In the genomic region with DNA sequence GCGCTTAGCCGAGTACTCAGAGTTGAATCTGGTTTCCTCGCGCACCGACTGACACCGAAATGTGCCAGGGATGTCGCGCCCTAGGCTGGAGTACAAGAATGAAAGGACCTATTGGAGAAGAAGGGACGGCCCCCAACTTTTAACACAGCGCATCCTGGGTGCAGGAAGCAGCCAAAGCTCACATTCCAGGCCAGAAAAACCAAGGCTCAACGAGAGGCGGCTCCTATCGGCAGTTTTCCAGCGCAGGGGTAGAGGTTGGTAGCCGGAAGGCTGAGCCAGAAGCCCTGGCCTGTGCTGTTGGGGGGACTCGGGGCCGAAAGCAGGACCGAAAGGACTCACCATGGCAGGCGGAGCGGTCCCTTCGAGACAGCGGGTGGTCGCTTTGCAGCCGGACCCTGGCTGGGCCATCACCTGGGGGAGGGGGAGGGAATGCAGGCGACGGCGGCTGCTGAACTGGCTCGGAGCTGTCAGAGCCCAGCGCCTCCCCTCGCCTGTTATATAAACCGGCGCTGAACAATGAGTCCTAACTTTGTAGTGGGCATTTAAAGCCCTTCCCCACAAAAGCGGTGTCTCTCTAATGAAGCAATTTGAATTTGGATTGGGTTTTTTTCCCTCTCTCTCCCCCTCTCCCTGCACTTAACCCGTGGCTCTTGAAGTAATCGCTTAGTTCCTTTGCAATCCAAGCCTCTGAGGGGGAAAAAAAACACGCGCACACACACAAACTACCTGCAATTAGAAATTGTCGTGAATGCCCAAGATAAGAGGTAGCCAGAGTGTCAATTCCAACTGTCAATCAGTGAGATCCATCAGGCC, we compare ENCODE assay signal across 9 mouse cellular contexts. TPM values are rescaled to one million over a fixed set of nuclear protein-coding genes. Genes with fewer than 3 reads are reported as not detected.
DNase-seq lines count a peak whose midpoint lies in the region; ATAC-seq and TF ChIP-seq lines count a peak whose summit lies in the region.
"Had no signal": no experiment of that assay in that cellular context is flagged by ENCODE, and none has a peak within 500 bp of the region (broad histone marks: within the 10 kb centered on the region; RNA-seq: fewer than 3 reads in every experiment).

No protein-coding gene starts in this region.

- peaks cover 3% of the 10 kb centered on the region; the same call in 1 of the 2 replicates for H3K4me1 ChIP-seq in kidney, adult 2 months (ENCODE audit: control insufficient read depth, insufficient read depth, low read length)
- H3K4me1 ChIP-seq in heart, embryonic 16.5 days (ENCODE audit: control insufficient read depth, insufficient read depth, low read length), result peaks cover 34% of the 10 kb centered on the region
- peaks cover 16% of the 10 kb centered on the region for H3K4me1 ChIP-seq in liver, embryonic 13.5 days (replicated peaks)
- H3K4me1 ChIP-seq in stomach, embryonic 15.5 days, result peaks cover 29% of the 10 kb centered on the region

- H3K9me3 ChIP-seq in heart, embryonic 16.5 days (replicated peaks; ENCODE audit: control insufficient read depth, low read length), result no peaks in the 10 kb centered on the region
- no peaks in the 10 kb centered on the region for H3K9me3 ChIP-seq in liver, embryonic 13.5 days (replicated peaks)
- no peaks in the 10 kb centered on the region for H3K9me3 ChIP-seq in stomach, embryonic 15.5 days

- no peak for TF ChIP-seq CTCF in kidney, adult 2 months (conservative IDR thresholded peaks at IDR 0.05; ENCODE audit: insufficient read depth, insufficient read length, low read depth, low read length)

- peak overlapping the region; percentile 12 for H3K9ac ChIP-seq in heart, embryonic 16.5 days (ENCODE audit: low read length)
- no peak overlapping the region for H3K9ac ChIP-seq in liver, embryonic 13.5 days
- no peak overlapping the region for H3K9ac ChIP-seq in stomach, embryonic 15.5 days

- no peak overlapping the region for H3K27ac ChIP-seq in kidney, adult 2 months (ENCODE audit: insufficient read depth, low read depth, low read length)
- H3K27ac ChIP-seq in heart, embryonic 16.5 days (ENCODE audit: low read length), result no peak overlapping the region
- no peak overlapping the region for H3K27ac ChIP-seq in liver, embryonic 13.5 days
- no peak overlapping the region for H3K27ac ChIP-seq in stomach, embryonic 15.5 days

- peak overlapping the region; percentile 29 for H3K4me3 ChIP-seq in kidney, adult 2 months (ENCODE audit: insufficient read depth, low read depth, low read length)
- peak overlapping the region; percentile 61 for H3K4me3 ChIP-seq in heart, embryonic 16.5 days (ENCODE audit: low read length)
- peak overlapping the region; percentile 18 for H3K4me3 ChIP-seq in liver, embryonic 13.5 days (replicated peaks)
- peak overlapping the region; percentile 19 for H3K4me3 ChIP-seq in stomach, embryonic 15.5 days (replicated peaks)

- DNase-seq in kidney, adult 2 months, result peak; percentile 24
- DNase-seq in kidney, adult 11 months, result no peak
- peak; percentile 37 to 47 for DNase-seq in cerebellum, postnatal 14 days
- DNase-seq in liver, embryonic 13.5 days, result no peak
- DNase-seq in layer of hippocampus, adult 9-11 months, result no peak
- DNase-seq in spleen, adult 12 weeks (ENCODE audit: low spot score), result no peak

- 8% methylated on average over 38 of the region's 38 CpGs for WGBS in kidney, adult 2 months
- 1% methylated on average over 38 of the region's 38 CpGs for WGBS in heart, embryonic 16.5 days
- WGBS in liver, embryonic 13.5 days (ENCODE audit: insufficient replicate concordance), result 2% methylated on average over 38 of the region's 38 CpGs
- WGBS in stomach, embryonic 15.5 days, result 2% methylated on average over 38 of the region's 38 CpGs

- H3K4me2 ChIP-seq in heart, embryonic 16.5 days (ENCODE audit: low read depth, low read length), result peak overlapping the region; percentile 91
- H3K4me2 ChIP-seq in liver, embryonic 13.5 days, result peak overlapping the region; percentile 38
- peak overlapping the region; percentile 82 for H3K4me2 ChIP-seq in stomach, embryonic 15.5 days

- H3K36me3 ChIP-seq in kidney, adult 2 months (ENCODE audit: control insufficient read depth, insufficient read depth, low read length), result no peaks in the 10 kb centered on the region
- no peaks in the 10 kb centered on the region for H3K36me3 ChIP-seq in heart, embryonic 16.5 days (ENCODE audit: control insufficient read depth, insufficient read depth)
- no peaks in the 10 kb centered on the region for H3K36me3 ChIP-seq in liver, embryonic 13.5 days
- H3K36me3 ChIP-seq in stomach, embryonic 15.5 days, result no peaks in the 10 kb centered on the region

- no peak for TF ChIP-seq POLR2A in kidney, adult 2 months (IDR thresholded peaks at IDR 0.05; ENCODE audit: low read depth, low read length)

- H3K27me3 ChIP-seq in kidney, adult 2 months (replicated peaks; ENCODE audit: control insufficient read depth, insufficient read depth, low read length), result peaks cover 5% of the 10 kb centered on the region
- peaks cover 94% of the 10 kb centered on the region for H3K27me3 ChIP-seq in heart, embryonic 16.5 days (ENCODE audit: control insufficient read depth, insufficient read depth, low read length)
- H3K27me3 ChIP-seq in liver, embryonic 13.5 days, result peaks cover 100% of the 10 kb centered on the region
- peaks cover 97% of the 10 kb centered on the region for H3K27me3 ChIP-seq in stomach, embryonic 15.5 days (replicated peaks)

- no peak for ATAC-seq in heart, embryonic 16.5 days (replicated peaks; ENCODE audit: extremely low read depth, insufficient read depth, low FRiP score)
- ATAC-seq in liver, embryonic 13.5 days (ENCODE audit: low read depth), result no peak
- ATAC-seq in stomach, embryonic 15.5 days (ENCODE audit: insufficient read depth, low FRiP score, low read depth), result no peak

RNA-seq across cellular contexts. Expression of a gene that starts 1.4 kb away (rescaled TPM):
- polyA plus RNA-seq in kidney, adult 2 months (2012; rRNA removed), result 1.4 and 1.7 TPM in 2 replicates
- 1.3 and 1.8 TPM in 2 replicates for polyA plus RNA-seq in heart, embryonic 16.5 days (2015; fragmentation: Nextera tagmentation; extraction: Ambion mirVana)
- 0.16 and 0.19 TPM in 2 replicates for polyA plus RNA-seq in liver, embryonic 13.5 days (2015; fragmentation: Nextera tagmentation; extraction: Ambion mirVana)
- 1.2 and 1.8 TPM in 2 replicates for polyA plus RNA-seq in stomach, embryonic 15.5 days (2015; fragmentation: Nextera tagmentation; extraction: Ambion mirVana)

RNA-seq across cellular contexts. Expression of a gene that starts 32.4 kb away (rescaled TPM):
- polyA plus RNA-seq in kidney, adult 2 months (2012; rRNA removed), result 54.0 and 65.1 TPM in 2 replicates
- polyA plus RNA-seq in heart, embryonic 16.5 days (2015; fragmentation: Nextera tagmentation; extraction: Ambion mirVana), result 38.6 and 41.7 TPM in 2 replicates
- 21.5 and 22.8 TPM in 2 replicates for polyA plus RNA-seq in liver, embryonic 13.5 days (2015; fragmentation: Nextera tagmentation; extraction: Ambion mirVana)
- 27.4 and 30.7 TPM in 2 replicates for polyA plus RNA-seq in stomach, embryonic 15.5 days (2015; fragmentation: Nextera tagmentation; extraction: Ambion mirVana)

RNA-seq across cellular contexts. Expression of a gene that starts 32.8 kb away (rescaled TPM):
- 10.9 and 15.2 TPM in 2 replicates for polyA plus RNA-seq in kidney, adult 2 months (2012; rRNA removed)
- 66.1 and 69.5 TPM in 2 replicates for polyA plus RNA-seq in heart, embryonic 16.5 days (2015; fragmentation: Nextera tagmentation; extraction: Ambion mirVana)
- 23.6 and 27.2 TPM in 2 replicates for polyA plus RNA-seq in liver, embryonic 13.5 days (2015; fragmentation: Nextera tagmentation; extraction: Ambion mirVana)
- polyA plus RNA-seq in stomach, embryonic 15.5 days (2015; fragmentation: Nextera tagmentation; extraction: Ambion mirVana), result 54.9 and 60.1 TPM in 2 replicates

RNA-seq across cellular contexts. Expression of a gene that starts 54.5 kb away (rescaled TPM):
- polyA plus RNA-seq in kidney, adult 2 months (2012; rRNA removed), result 0.61 and 1.7 TPM in 2 replicates
- 0.42 and 0.87 TPM in 2 replicates for polyA plus RNA-seq in heart, embryonic 16.5 days (2015; fragmentation: Nextera tagmentation; extraction: Ambion mirVana)
- polyA plus RNA-seq in liver, embryonic 13.5 days (2015; fragmentation: Nextera tagmentation; extraction: Ambion mirVana), result not detected in 2 replicates
- polyA plus RNA-seq in stomach, embryonic 15.5 days (2015; fragmentation: Nextera tagmentation; extraction: Ambion mirVana), result 0.26 TPM in 1 of 2 replicates, not detected in the other
- polyA plus RNA-seq: large intestine, adult 2 months had no signal

RNA-seq across cellular contexts. Expression of a gene that starts 54.6 kb away (rescaled TPM):
- 203 and 261 TPM in 2 replicates for polyA plus RNA-seq in kidney, adult 2 months (2012; rRNA removed)
- 553 and 578 TPM in 2 replicates for polyA plus RNA-seq in heart, embryonic 16.5 days (2015; fragmentation: Nextera tagmentation; extraction: Ambion mirVana)
- 152 and 156 TPM in 2 replicates for polyA plus RNA-seq in liver, embryonic 13.5 days (2015; fragmentation: Nextera tagmentation; extraction: Ambion mirVana)
- polyA plus RNA-seq in stomach, embryonic 15.5 days (2015; fragmentation: Nextera tagmentation; extraction: Ambion mirVana), result 247 and 252 TPM in 2 replicates

Comparison
In these comparisons a context has a peak if more than half of its experiments do, and no peak if none do; other contexts are left out.
1. DNase-seq: peak in kidney, adult 2 months (single experiment) and cerebellum, postnatal 14 days (2 of 2); none in kidney, adult 11 months (single experiment), liver, embryonic 13.5 days (single experiment), layer of hippocampus, adult 9-11 months (single experiment) and spleen, adult 12 weeks (single experiment).
2. H3K4me2 ChIP-seq: peak in every context shown above with its lines; median percentile 91 in heart, embryonic 16.5 days; 82 in stomach, embryonic 15.5 days; 38 in liver, embryonic 13.5 days.
3. Peak in every context shown above with its lines, with median percentiles within 50 percentile points of each other: H3K4me3 ChIP-seq.